Comparison of ENCODE assay signal across 8 mouse cellular contexts in genomic region chr3:125403601-125404396, GRCm38 (mm10). TPM values are rescaled to one million over a fixed set of nuclear protein-coding genes. Genes with fewer than 3 reads are reported as not detected.
DNase-seq lines count a peak whose midpoint lies in the region; ATAC-seq and TF ChIP-seq lines count a peak whose summit lies in the region.

Ndst4 (plus strand) TSS chr3:125404076.

- H3K4me1 ChIP-seq in lung, adult 2 months (ENCODE audit: control insufficient read depth, insufficient read depth, low read length), result no peaks in the 10 kb centered on the region; the same call in 1 of the 2 replicates
- H3K4me1 ChIP-seq in forebrain, embryonic 11.5 days (replicated peaks; ENCODE audit: control insufficient read depth, insufficient read depth, low read length), result 0 out of 2 replicates have a peak, but pooled peaks cover 2% of the 10 kb centered on the region
- no peaks in the 10 kb centered on the region for H3K4me1 ChIP-seq in intestine, postnatal 0 days (replicated peaks; ENCODE audit: control insufficient read depth, insufficient read depth, low read length)
- no peaks in the 10 kb centered on the region for H3K4me1 ChIP-seq in liver, embryonic 12.5 days
- no peaks in the 10 kb centered on the region for H3K4me1 ChIP-seq in olfactory bulb, adult 2 months (ENCODE audit: control insufficient read depth, insufficient read depth, low read length)

- no peak for DNase-seq in lung, adult 2 months
- no peak for DNase-seq in lung, adult 18-20 months
- peak; percentile 75 for DNase-seq in forebrain, embryonic 11.5 days (ENCODE audit: low spot score)
- no peak for DNase-seq in spleen, postnatal 14 days (ENCODE audit: low spot score in 2 of 2)
- no peak for DNase-seq in gastrocnemius, adult 8-10 months (ENCODE audit: low spot score in 2 of 2)

- WGBS in lung, adult 2 months, result 13% methylated on average over 14 of the region's 14 CpGs
- 11% methylated on average over 14 of the region's 14 CpGs for WGBS in forebrain, embryonic 11.5 days
- 31% methylated on average over 14 of the region's 14 CpGs for WGBS in intestine, postnatal 0 days
- WGBS in liver, embryonic 12.5 days (ENCODE audit: insufficient replicate concordance), result 55% methylated on average over 14 of the region's 14 CpGs
- WGBS in olfactory bulb, adult 2 months, result 6% methylated on average over 14 of the region's 14 CpGs

- H3K4me3 ChIP-seq in lung, adult 2 months (replicated peaks; ENCODE audit: extremely low read depth, low read depth, low read length), result peak within 1 kb of the TSS; percentile 25
- peak within 1 kb of the TSS; percentile 24 for H3K4me3 ChIP-seq in forebrain, embryonic 11.5 days (ENCODE audit: low read depth, low read length)
- H3K4me3 ChIP-seq in intestine, postnatal 0 days (ENCODE audit: low read depth, low read length), result peak within 1 kb of the TSS; percentile 26
- no peak within 1 kb of the TSS for H3K4me3 ChIP-seq in liver, embryonic 12.5 days
- peak within 1 kb of the TSS; percentile 49 for H3K4me3 ChIP-seq in olfactory bulb, adult 2 months (ENCODE audit: insufficient read depth, low read depth, low read length)

- no peaks in the 10 kb centered on the region for H3K27me3 ChIP-seq in forebrain, embryonic 11.5 days (ENCODE audit: control insufficient read depth, insufficient read depth, low read length)
- no peaks in the 10 kb centered on the region for H3K27me3 ChIP-seq in intestine, postnatal 0 days (replicated peaks; ENCODE audit: control insufficient read depth, insufficient read depth, low read length)
- H3K27me3 ChIP-seq in liver, embryonic 12.5 days (replicated peaks), result no peaks in the 10 kb centered on the region

- peak; percentile 96 for ATAC-seq in forebrain, embryonic 11.5 days (replicated peaks; ENCODE audit: low FRiP score)
- ATAC-seq in intestine, postnatal 0 days, result no peak
- no peak for ATAC-seq in liver, embryonic 12.5 days

- no peak within 1 kb of the TSS; the same call in 1 of the 2 replicates for H3K9ac ChIP-seq in forebrain, embryonic 11.5 days (ENCODE audit: low read length)
- no peak within 1 kb of the TSS for H3K9ac ChIP-seq in intestine, postnatal 0 days (ENCODE audit: low read depth, low read length)
- no peak within 1 kb of the TSS for H3K9ac ChIP-seq in liver, embryonic 12.5 days

- H3K9me3 ChIP-seq in forebrain, embryonic 11.5 days (ENCODE audit: control insufficient read depth, low read length), result no peaks in the 10 kb centered on the region
- H3K9me3 ChIP-seq in intestine, postnatal 0 days (ENCODE audit: control insufficient read depth), result no peaks in the 10 kb centered on the region
- H3K9me3 ChIP-seq in liver, embryonic 12.5 days (replicated peaks), result no peaks in the 10 kb centered on the region

- TF ChIP-seq CTCF in lung, adult 2 months (IDR thresholded peaks at IDR 0.05; ENCODE audit: insufficient read depth, low read length), result no peak
- TF ChIP-seq CTCF in intestine, postnatal 0 days (IDR thresholded peaks at IDR 0.05; ENCODE audit: low read depth), result no peak
- TF ChIP-seq CTCF in olfactory bulb, adult 2 months (IDR thresholded peaks at IDR 0.05; ENCODE audit: insufficient read depth, low read depth, low read length), result no peak

- no peaks in the 10 kb centered on the region for H3K36me3 ChIP-seq in forebrain, embryonic 11.5 days (ENCODE audit: control insufficient read depth, insufficient read depth, low read length)
- H3K36me3 ChIP-seq in intestine, postnatal 0 days (ENCODE audit: control insufficient read depth, insufficient read depth), result no peaks in the 10 kb centered on the region
- H3K36me3 ChIP-seq in liver, embryonic 12.5 days, result no peaks in the 10 kb centered on the region

- H3K4me2 ChIP-seq in forebrain, embryonic 11.5 days (ENCODE audit: low read depth, low read length, severe bottlenecking), result peak within 1 kb of the TSS; percentile 46
- H3K4me2 ChIP-seq in intestine, postnatal 0 days (replicated peaks; ENCODE audit: low read depth), result peak within 1 kb of the TSS; percentile 56
- H3K4me2 ChIP-seq in liver, embryonic 12.5 days, result peak within 1 kb of the TSS; percentile 24; the same call in 1 of the 2 replicates

- H3K27ac ChIP-seq in forebrain, embryonic 11.5 days (ENCODE audit: low read depth, low read length), result peak within 1 kb of the TSS; percentile 50; the same call in 1 of the 2 replicates
- no peak within 1 kb of the TSS for H3K27ac ChIP-seq in intestine, postnatal 0 days (ENCODE audit: low read depth, low read length)
- no peak within 1 kb of the TSS for H3K27ac ChIP-seq in liver, embryonic 12.5 days
- H3K27ac ChIP-seq in olfactory bulb, adult 2 months (ENCODE audit: insufficient read depth, low read depth, low read length), result no peak within 1 kb of the TSS

- TF ChIP-seq POLR2A in lung, adult 2 months (IDR thresholded peaks at IDR 0.05; ENCODE audit: borderline replicate concordance, extremely low read depth, low read depth, low read length), result no peak
- no peak for TF ChIP-seq POLR2A in olfactory bulb, adult 2 months (IDR thresholded peaks at IDR 0.05; ENCODE audit: insufficient read depth, low read depth, low read length)

RNA-seq across cellular contexts. Expression of gene Ndst4, which starts in this region (rescaled TPM):
- 0.01 and 0.17 TPM in 2 replicates for polyA plus RNA-seq in lung, adult 2 months (2012; rRNA removed)
- 0.76 and 0.81 TPM in 2 replicates for polyA plus RNA-seq in forebrain, embryonic 11.5 days (2014; fragmentation: Nextera tagmentation; extraction: Ambion mirVana)
- polyA plus RNA-seq in intestine, postnatal 0 days (2015; fragmentation: Nextera tagmentation; extraction: Ambion mirVana), result 0.44 and 0.46 TPM in 2 replicates
- polyA plus RNA-seq in liver, embryonic 12.5 days (2016; fragmentation: Nextera tagmentation; extraction: Ambion mirVana), result not detected in 2 replicates
- polyA plus RNA-seq in olfactory bulb, adult 2 months (2012; ENCODE audit: insufficient read depth, insufficient read length, low replicate concordance, missing spikeins), result not detected in 2 replicates
- total RNA-seq in gastrocnemius, adult 8-10 months (2022), result under 1 TPM in 3 of 4 experiments, not detected in 1; 0.03 to 0.48 (median 0.15) TPM

Comparison
In these comparisons a context has a peak if more than half of its experiments do, and no peak if none do; other contexts are left out.
1. Peak in DNase-seq, ATAC-seq, H3K4me3 ChIP-seq, H3K27ac ChIP-seq and H3K4me2 ChIP-seq in forebrain, embryonic 11.5 days; RNA of the gene not detected or under 1 TPM.